Mouse (Mus musculus) testis, postnatal 10 days (tissue): ENCODE results near the gene Qrfp.

Experiments
- DNase-seq: peaks from one replicate; pipeline ENCODE4 v3.0.0; 2021; ENCODE audit warnings: low spot score

Gene Qrfp

GRCm38 (mm10) chr2:31769631-31770111 is 40.7 kb downstream of the Qrfp start:
- DNase-seq, result peak; percentile 59

- no peak for DNase-seq
Observed at GRCm38 (mm10) chr2:31769115-31769514, 41.3 kb downstream of the Qrfp start.

- DNase-seq, result no peak
Observed at GRCm38 (mm10) chr2:31767815-31768214, 42.6 kb downstream of the Qrfp start.

- DNase-seq, result no peak
Observed at GRCm38 (mm10) chr2:31767104-31767503, 43.3 kb downstream of the Qrfp start.

- DNase-seq, result no peak
Observed at GRCm38 (mm10) chr2:31763271-31763670, 47.1 kb downstream of the Qrfp start.

- DNase-seq, result no peak
Observed at GRCm38 (mm10) chr2:31762853-31763252, 47.5 kb downstream of the Qrfp start.

- DNase-seq, result no peak
Observed at GRCm38 (mm10) chr2:31762155-31762554, 48.2 kb downstream of the Qrfp start.

GRCm38 (mm10) chr2:31761585-31761984 is 48.8 kb downstream of the Qrfp start:
- DNase-seq, result no peak

- no peak for DNase-seq
Observed at GRCm38 (mm10) chr2:31761115-31761531, 49.3 kb downstream of the Qrfp start.

- DNase-seq, result no peak
Observed at GRCm38 (mm10) chr2:31760486-31760885, 49.9 kb downstream of the Qrfp start.

- peak; percentile 89 for DNase-seq
Observed at GRCm38 (mm10) chr2:31759751-31760460, 50.5 kb downstream of the Qrfp start.

GRCm38 (mm10) chr2:31758966-31759365 is 51.4 kb downstream of the Qrfp start:
- DNase-seq, result no peak

- no peak for DNase-seq
Observed at GRCm38 (mm10) chr2:31757472-31757871, 52.9 kb downstream of the Qrfp start.
